Mouse (Mus musculus) hindbrain, embryonic 15.5 days (tissue): ENCODE measurements around the gene Chst11. TPM values are rescaled to one million over a fixed set of nuclear protein-coding genes. Genes with fewer than 3 reads are reported as not detected.
A peak's percentile ranks its signal among the peaks of the same experiment; 100 is the strongest.

ENCODE experiments used
- ATAC-seq: fragments of 200-750 bp; cut with Nextera tagmentation; 2 replicates; pipeline ENCODE4 v1.8.0; 2017; ENCODE audit warnings: low read depth, moderate number of reproducible peaks, moderate TSS enrichment; ENCODE audit not compliant: low FRiP score
- H3K27ac ChIP-seq: fragments of 300-500 bp; sonication (generic); replicated peaks from 2 replicates; pipeline ENCODE4 v1.5.1; 2015; ENCODE audit warnings: mild to moderate bottlenecking, inconsistent platforms
- H3K27me3 ChIP-seq: fragments of 300-500 bp; sonication (generic); 2 replicates; pipeline ENCODE4 v1.6.1; 2015; ENCODE audit warnings: control low read depth, inconsistent platforms
- H3K36me3 ChIP-seq: fragments of 300-500 bp; sonication (generic); 2 replicates; pipeline ENCODE4 v1.6.1; 2015; ENCODE audit warnings: control low read depth, inconsistent platforms
- H3K4me1 ChIP-seq: fragments of 300-500 bp; sonication (generic); replicated peaks from 2 replicates; pipeline ENCODE4 v1.6.1; 2015; ENCODE audit warnings: control low read depth, inconsistent platforms
- H3K4me2 ChIP-seq: fragments of 300-500 bp; sonication (generic); 2 replicates; pipeline ENCODE4 v1.6.1; 2015; ENCODE audit warnings: moderate library complexity, mild to moderate bottlenecking, inconsistent platforms
- H3K4me3 ChIP-seq: fragments of 300-500 bp; sonication (generic); 2 replicates; pipeline ENCODE4 v1.5.1; 2015; ENCODE audit warnings: mild to moderate bottlenecking, inconsistent platforms
- H3K9ac ChIP-seq: fragments of 300-500 bp; sonication (generic); 2 replicates; pipeline ENCODE4 v1.6.1; 2015; ENCODE audit warnings: inconsistent platforms
- H3K9me3 ChIP-seq: fragments of 300-500 bp; sonication (generic); 2 replicates; pipeline ENCODE4 v1.6.1; 2016; ENCODE audit warnings: control low read depth, inconsistent platforms
- WGBS: fragments of 180-500 bp; shearing (Covaris S2); methylation state at CpG from one replicate; pipeline ENCODE4 v1.1.7; 2015; 5-methylcytosine and 5-hydroxymethylcytosine counted together
- polyA plus RNA-seq: library from polyadenylated mRNA; unstranded; fragments of >200 nt; fragmentation: Nextera tagmentation; extraction: Ambion mirVana; gene quantifications from 2 replicates; pipeline ENCODE4 v1.2.1, GENCODE M21; 2015

Chst11 gene
- polyA plus RNA-seq, 1 experiment from 2014 or later, result 3.8 TPM

GRCm38 (mm10) chr10:83042613-83043477 is 57.5 kb downstream of the Chst11 start:
- Histone ChIP-seq H3K9me3 (no peaks in the 10 kb centered on the region), H3K4me2 (no peak overlapping the region), H3K4me1 (peaks cover 15% of the 10 kb centered on the region), H3K27ac (peak overlapping the region; percentile 48), H3K36me3 (no peaks in the 10 kb centered on the region), H3K4me3 (no peak overlapping the region), H3K9ac (no peak overlapping the region), H3K27me3 (no peaks in the 10 kb centered on the region)
- 19% methylated on average over 10 of the region's 10 CpGs for WGBS
- ATAC-seq, result no peak

- no peaks in the 10 kb centered on the region for H3K9me3 ChIP-seq
- 60% methylated on average over 2 of the region's 2 CpGs for WGBS
- peaks cover 18% of the 10 kb centered on the region for H3K4me1 ChIP-seq
- no peak overlapping the region for H3K9ac ChIP-seq
- H3K4me2 ChIP-seq, result no peak overlapping the region
- no peaks in the 10 kb centered on the region for H3K27me3 ChIP-seq
- ATAC-seq, result no peak
- no peak overlapping the region for H3K4me3 ChIP-seq
- H3K36me3 ChIP-seq, result no peaks in the 10 kb centered on the region
- H3K27ac ChIP-seq, result peak overlapping the region; percentile 48; the same call in 1 of the 2 replicates
Measured at GRCm38 (mm10) chr10:83043478-83044259, 58.4 kb downstream of the Chst11 start.

GRCm38 (mm10) chr10:83049174-83049780 is 64.0 kb downstream of the Chst11 start:
- Histone ChIP-seq H3K4me1 (peaks cover 17% of the 10 kb centered on the region), H3K9me3 (no peaks in the 10 kb centered on the region), H3K36me3 (no peaks in the 10 kb centered on the region), H3K4me2 (peak overlapping the region; percentile 35; the same call in 1 of the 2 replicates), H3K9ac (peak overlapping the region; percentile 8; the same call in 1 of the 2 replicates), H3K4me3 (no peak overlapping the region), H3K27me3 (no peaks in the 10 kb centered on the region), H3K27ac (peak overlapping the region; percentile 74)
- WGBS, result 36% methylated on average over 12 of the region's 12 CpGs
- ATAC-seq, result peak; percentile 82

- H3K9me3 ChIP-seq, result no peaks in the 10 kb centered on the region
- H3K27me3 ChIP-seq, result no peaks in the 10 kb centered on the region
- H3K4me2 ChIP-seq, result no peak overlapping the region
- H3K36me3 ChIP-seq, result no peaks in the 10 kb centered on the region
- no peak overlapping the region for H3K27ac ChIP-seq
- no peak overlapping the region for H3K9ac ChIP-seq
- WGBS, result 85% methylated on average over 10 of the region's 10 CpGs
- no peak overlapping the region for H3K4me3 ChIP-seq
- no peak for ATAC-seq
- peaks cover 15% of the 10 kb centered on the region for H3K4me1 ChIP-seq
Measured at GRCm38 (mm10) chr10:83053886-83054550, 68.7 kb downstream of the Chst11 start.

- Histone ChIP-seq H3K9me3 (no peaks in the 10 kb centered on the region), H3K4me1 (peaks cover 17% of the 10 kb centered on the region), H3K27me3 (no peaks in the 10 kb centered on the region), H3K36me3 (no peaks in the 10 kb centered on the region), H3K9ac (no peak overlapping the region), H3K4me2 (no peak overlapping the region), H3K27ac (no peak overlapping the region), H3K4me3 (no peak overlapping the region)
- WGBS, result 76% methylated on average over 7 of the region's 7 CpGs
- no peak for ATAC-seq
Measured at GRCm38 (mm10) chr10:83056291-83056690, 71.0 kb downstream of the Chst11 start.

- H3K4me1 ChIP-seq, result peaks cover 17% of the 10 kb centered on the region
- H3K9ac ChIP-seq, result no peak overlapping the region
- H3K36me3 ChIP-seq, result no peaks in the 10 kb centered on the region
- ATAC-seq, result no peak
- H3K4me2 ChIP-seq, result no peak overlapping the region
- no peak overlapping the region for H3K27ac ChIP-seq
- WGBS, result 80% methylated on average over 4 of the region's 4 CpGs
- H3K9me3 ChIP-seq, result no peaks in the 10 kb centered on the region
- no peaks in the 10 kb centered on the region for H3K27me3 ChIP-seq
- H3K4me3 ChIP-seq, result no peak overlapping the region
Measured at GRCm38 (mm10) chr10:83056866-83057265, 71.6 kb downstream of the Chst11 start.

- Histone ChIP-seq H3K27ac (0 out of 2 replicates have a peak overlapping the region, but pooled peaks have one; percentile 30), H3K4me3 (no peak overlapping the region), H3K9me3 (no peaks in the 10 kb centered on the region), H3K27me3 (no peaks in the 10 kb centered on the region), H3K36me3 (no peaks in the 10 kb centered on the region), H3K4me2 (no peak overlapping the region), H3K4me1 (peaks cover 17% of the 10 kb centered on the region), H3K9ac (no peak overlapping the region)
- WGBS, result 44% methylated on average over 12 of the region's 12 CpGs
- ATAC-seq, result no peak
Measured at GRCm38 (mm10) chr10:83060066-83060782, 74.9 kb downstream of the Chst11 start.

- no peak overlapping the region for H3K4me3 ChIP-seq
- H3K9me3 ChIP-seq, result no peaks in the 10 kb centered on the region
- no peak overlapping the region for H3K27ac ChIP-seq
- peak; percentile 47; the same call in 1 of the 2 replicates for ATAC-seq
- H3K4me1 ChIP-seq, result peaks cover 17% of the 10 kb centered on the region
- no peaks in the 10 kb centered on the region for H3K36me3 ChIP-seq
- no peak overlapping the region for H3K9ac ChIP-seq
- no peak overlapping the region for H3K4me2 ChIP-seq
- 42% methylated on average over 9 of the region's 9 CpGs for WGBS
- H3K27me3 ChIP-seq, result no peaks in the 10 kb centered on the region
Measured at GRCm38 (mm10) chr10:83062315-83062714, 77.0 kb downstream of the Chst11 start.

GRCm38 (mm10) chr10:83064796-83065195 is 79.5 kb downstream of the Chst11 start:
- Histone ChIP-seq H3K36me3 (no peaks in the 10 kb centered on the region), H3K4me3 (no peak overlapping the region), H3K27ac (no peak overlapping the region), H3K4me2 (no peak overlapping the region), H3K9me3 (no peaks in the 10 kb centered on the region), H3K9ac (no peak overlapping the region), H3K4me1 (peaks cover 10% of the 10 kb centered on the region), H3K27me3 (no peaks in the 10 kb centered on the region)
- WGBS, result 85% methylated on average over 5 of the region's 5 CpGs
- no peak for ATAC-seq

- no peak for ATAC-seq
- Histone ChIP-seq H3K27ac (no peak overlapping the region), H3K9ac (no peak overlapping the region), H3K9me3 (no peaks in the 10 kb centered on the region), H3K4me1 (no peaks in the 10 kb centered on the region; the same call in 1 of the 2 replicates), H3K36me3 (no peaks in the 10 kb centered on the region), H3K4me3 (no peak overlapping the region), H3K27me3 (no peaks in the 10 kb centered on the region), H3K4me2 (no peak overlapping the region)
- 81% methylated on average over 6 of the region's 6 CpGs for WGBS
Measured at GRCm38 (mm10) chr10:83066159-83066558, 80.9 kb downstream of the Chst11 start.

GRCm38 (mm10) chr10:83067305-83067704 is 82.0 kb downstream of the Chst11 start:
- H3K4me1 ChIP-seq, result no peaks in the 10 kb centered on the region; the same call in 1 of the 2 replicates
- WGBS, result 78% methylated on average over 4 of the region's 4 CpGs
- no peak overlapping the region for H3K4me3 ChIP-seq
- no peaks in the 10 kb centered on the region for H3K27me3 ChIP-seq
- no peak for ATAC-seq
- H3K9ac ChIP-seq, result no peak overlapping the region
- H3K9me3 ChIP-seq, result no peaks in the 10 kb centered on the region
- no peaks in the 10 kb centered on the region for H3K36me3 ChIP-seq
- H3K27ac ChIP-seq, result no peak overlapping the region
- no peak overlapping the region for H3K4me2 ChIP-seq
